Mouse (Mus musculus): Measurements from ENCODE around the gene Tsnax. TPM values are rescaled to one million over a fixed set of nuclear protein-coding genes. Genes with fewer than 3 reads are reported as not detected.

Gene Tsnax
- polyA plus RNA-seq, 2 experiments, result 122 to 137 TPM

DNA sequence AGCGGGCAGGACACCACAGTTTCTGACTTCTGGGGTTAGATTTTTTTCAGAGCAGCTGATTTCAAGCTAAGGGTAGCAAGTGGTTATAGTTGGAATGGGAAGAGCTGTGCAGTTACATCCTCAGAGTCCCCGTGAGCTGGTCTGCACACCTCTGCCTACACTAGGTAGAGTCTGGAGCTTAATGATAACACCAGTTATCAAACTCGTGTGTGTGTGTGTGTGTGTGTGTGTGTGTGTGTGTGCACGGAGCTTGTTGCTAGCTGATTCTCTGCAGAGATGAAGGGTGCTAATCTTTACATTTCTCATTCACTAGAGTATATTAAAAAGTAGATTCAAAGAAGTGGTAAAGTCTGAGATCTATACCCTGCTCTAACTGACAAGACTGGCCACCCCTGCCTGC lies 38.5 kb upstream of the Tsnax start:
- Histone ChIP-seq H3K27ac (replicated peaks; ENCODE audit: low read depth, low read length) (no peak overlapping the region), H3K4me3 (replicated peaks; ENCODE audit: low read length) (no peak overlapping the region), H3K4me2 (replicated peaks; ENCODE audit: low read depth, low read length, severe bottlenecking) (no peak overlapping the region), H3K9me3 (ENCODE audit: control insufficient read depth, low read length) (no peaks in the 10 kb centered on the region), H3K4me1 (ENCODE audit: control insufficient read depth, insufficient read depth, low read length) (no peaks in the 10 kb centered on the region), H3K36me3 (ENCODE audit: control insufficient read depth, insufficient read depth, low read length) (no peaks in the 10 kb centered on the region), H3K27me3 (ENCODE audit: control insufficient read depth, insufficient read depth, low read length) (no peaks in the 10 kb centered on the region), H3K9ac (ENCODE audit: low read depth, low read length, severe bottlenecking) (no peak overlapping the region)
- no peak for TF ChIP-seq POLR2A (IDR thresholded peaks at IDR 0.05; ENCODE audit: borderline replicate concordance, extremely low read depth, insufficient read depth, insufficient read length)
- DNase-seq (ENCODE audit: low spot score) (no peak), ATAC-seq (ENCODE audit: low FRiP score, low read depth) (no peak)
- WGBS, result 73% methylated on average over 4 of the region's 4 CpGs

GRCm38 (mm10) chr8:124976211-124976610 lies 36.6 kb upstream of the Tsnax start:
- Histone ChIP-seq H3K27ac (replicated peaks; ENCODE audit: low read depth, low read length) (no peak overlapping the region), H3K9me3 (ENCODE audit: control insufficient read depth, low read length) (peaks cover 3% of the 10 kb centered on the region; the same call in 1 of the 2 replicates), H3K4me3 (replicated peaks; ENCODE audit: low read length) (no peak overlapping the region), H3K27me3 (ENCODE audit: control insufficient read depth, insufficient read depth, low read length) (no peaks in the 10 kb centered on the region), H3K36me3 (ENCODE audit: control insufficient read depth, insufficient read depth, low read length) (no peaks in the 10 kb centered on the region), H3K4me1 (ENCODE audit: control insufficient read depth, insufficient read depth, low read length) (no peaks in the 10 kb centered on the region), H3K4me2 (replicated peaks; ENCODE audit: low read depth, low read length, severe bottlenecking) (no peak overlapping the region), H3K9ac (ENCODE audit: low read depth, low read length, severe bottlenecking) (no peak overlapping the region)
- WGBS, result 85% methylated on average over 6 of the region's 6 CpGs
- ATAC-seq (ENCODE audit: low FRiP score, low read depth) (no peak), DNase-seq (ENCODE audit: low spot score) (no peak)
- no peak for TF ChIP-seq POLR2A (IDR thresholded peaks at IDR 0.05; ENCODE audit: borderline replicate concordance, extremely low read depth, insufficient read depth, insufficient read length)

GRCm38 (mm10) chr8:124978026-124978425 lies 34.8 kb upstream of the Tsnax start:
- Histone ChIP-seq H3K4me2 (replicated peaks; ENCODE audit: low read depth, low read length, severe bottlenecking) (no peak overlapping the region), H3K27ac (replicated peaks; ENCODE audit: low read depth, low read length) (no peak overlapping the region), H3K4me3 (replicated peaks; ENCODE audit: low read length) (no peak overlapping the region), H3K27me3 (ENCODE audit: control insufficient read depth, insufficient read depth, low read length) (no peaks in the 10 kb centered on the region), H3K9ac (ENCODE audit: low read depth, low read length, severe bottlenecking) (no peak overlapping the region), H3K36me3 (ENCODE audit: control insufficient read depth, insufficient read depth, low read length) (no peaks in the 10 kb centered on the region), H3K4me1 (ENCODE audit: control insufficient read depth, insufficient read depth, low read length) (no peaks in the 10 kb centered on the region), H3K9me3 (ENCODE audit: control insufficient read depth, low read length) (peaks cover 3% of the 10 kb centered on the region; the same call in 1 of the 2 replicates)
- WGBS, result 81% methylated on average over 7 of the region's 7 CpGs
- no peak for ATAC-seq (ENCODE audit: low FRiP score, low read depth)
- no peak for DNase-seq (ENCODE audit: low spot score)
- TF ChIP-seq POLR2A (IDR thresholded peaks at IDR 0.05; ENCODE audit: borderline replicate concordance, extremely low read depth, insufficient read depth, insufficient read length), result no peak

DNA sequence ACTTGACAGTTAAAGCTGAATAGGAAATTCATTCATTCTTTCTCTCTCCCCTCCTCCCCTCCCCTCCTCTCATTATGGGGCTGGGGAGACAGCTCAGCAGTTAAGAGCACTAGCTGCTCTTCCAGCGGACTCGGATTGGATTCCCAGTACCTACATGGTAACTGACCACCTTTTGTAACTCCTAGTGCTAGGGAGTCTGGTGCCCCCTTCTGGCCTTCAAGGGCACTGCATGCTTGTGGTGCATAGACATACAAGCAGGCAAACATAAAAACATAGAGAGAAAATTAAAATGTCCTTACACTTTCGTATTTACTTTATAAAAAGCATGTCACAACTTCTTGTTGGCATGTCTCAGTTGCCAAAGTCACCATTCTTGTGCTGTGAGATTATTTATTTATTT lies 32.8 kb upstream of the Tsnax start:
- DNase-seq (ENCODE audit: low spot score), result no peak
- no peak overlapping the region for H3K4me2 ChIP-seq (replicated peaks; ENCODE audit: low read depth, low read length, severe bottlenecking)
- H3K9me3 ChIP-seq (ENCODE audit: control insufficient read depth, low read length), result peaks cover 3% of the 10 kb centered on the region; the same call in 1 of the 2 replicates
- H3K27me3 ChIP-seq (ENCODE audit: control insufficient read depth, insufficient read depth, low read length), result no peaks in the 10 kb centered on the region
- WGBS, result 98% methylated on average over 3 of the region's 3 CpGs
- ATAC-seq (ENCODE audit: low FRiP score, low read depth), result no peak
- H3K36me3 ChIP-seq (ENCODE audit: control insufficient read depth, insufficient read depth, low read length), result no peaks in the 10 kb centered on the region
- no peak overlapping the region for H3K9ac ChIP-seq (ENCODE audit: low read depth, low read length, severe bottlenecking)
- H3K4me3 ChIP-seq (replicated peaks; ENCODE audit: low read length), result no peak overlapping the region
- TF ChIP-seq POLR2A (IDR thresholded peaks at IDR 0.05; ENCODE audit: borderline replicate concordance, extremely low read depth, insufficient read depth, insufficient read length), result no peak
- H3K4me1 ChIP-seq (ENCODE audit: control insufficient read depth, insufficient read depth, low read length), result no peaks in the 10 kb centered on the region
- H3K27ac ChIP-seq (replicated peaks; ENCODE audit: low read depth, low read length), result no peak overlapping the region

DNA sequence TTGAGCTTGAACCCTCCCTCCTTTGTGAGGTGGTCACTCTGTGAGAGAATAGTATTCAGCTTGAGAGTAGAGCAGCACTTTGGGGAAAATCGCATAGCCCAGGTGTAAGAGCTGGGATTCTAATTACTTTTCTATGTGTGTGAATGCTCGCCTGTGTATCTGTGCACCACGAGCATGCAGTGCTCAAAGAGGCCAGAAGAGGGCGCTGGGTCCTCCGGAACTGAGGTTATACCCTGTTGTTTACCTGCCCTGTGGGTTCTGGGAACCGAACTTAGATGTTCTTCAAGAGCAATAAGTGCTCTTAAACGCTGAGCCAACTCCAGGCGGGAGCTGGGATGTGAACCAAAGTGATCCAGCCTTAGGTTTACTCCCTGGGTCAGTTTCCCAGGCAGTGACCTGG lies 32.0 kb upstream of the Tsnax start:
- Histone ChIP-seq H3K9me3 (ENCODE audit: control insufficient read depth, low read length) (peaks cover 3% of the 10 kb centered on the region; the same call in 1 of the 2 replicates), H3K4me2 (replicated peaks; ENCODE audit: low read depth, low read length, severe bottlenecking) (no peak overlapping the region), H3K27ac (replicated peaks; ENCODE audit: low read depth, low read length) (no peak overlapping the region), H3K27me3 (ENCODE audit: control insufficient read depth, insufficient read depth, low read length) (no peaks in the 10 kb centered on the region), H3K4me3 (replicated peaks; ENCODE audit: low read length) (no peak overlapping the region), H3K4me1 (ENCODE audit: control insufficient read depth, insufficient read depth, low read length) (no peaks in the 10 kb centered on the region), H3K9ac (ENCODE audit: low read depth, low read length, severe bottlenecking) (no peak overlapping the region), H3K36me3 (ENCODE audit: control insufficient read depth, insufficient read depth, low read length) (no peaks in the 10 kb centered on the region)
- 81% methylated on average over 8 of the region's 8 CpGs for WGBS
- no peak for ATAC-seq (ENCODE audit: low FRiP score, low read depth)
- TF ChIP-seq POLR2A (IDR thresholded peaks at IDR 0.05; ENCODE audit: borderline replicate concordance, extremely low read depth, insufficient read depth, insufficient read length), result no peak
- DNase-seq (ENCODE audit: low spot score), result no peak

Measured in limb, embryonic 14.5 days (tissue).